Mouse (Mus musculus) kidney, adult 2 months (tissue): ENCODE measurements around the gene Zbtb21. TPM values are rescaled to one million over a fixed set of nuclear protein-coding genes. Genes with fewer than 3 reads are reported as not detected.

Experiments
- DNase-seq: peaks from one replicate; pipeline ENCODE4 v3.0.0; 2021
- H3K27ac ChIP-seq: fragments of 200-500 bp; 2 replicates; pipeline ENCODE4 v1.5.1; 2012; ENCODE audit warnings: low read depth, low read length, control low read depth, inconsistent platforms; ENCODE audit not compliant: insufficient read depth
- H3K27me3 ChIP-seq: fragments of 200-500 bp; replicated peaks from 2 replicates; pipeline ENCODE4 v1.6.1; 2012; ENCODE audit warnings: mild to moderate bottlenecking, moderate library complexity, low read length, inconsistent platforms; ENCODE audit not compliant: control insufficient read depth, insufficient read depth
- H3K36me3 ChIP-seq: fragments of 200-500 bp; 2 replicates; pipeline ENCODE4 v1.6.1; 2012; ENCODE audit warnings: mild to moderate bottlenecking, moderate library complexity, low read length, inconsistent platforms; ENCODE audit not compliant: control insufficient read depth, insufficient read depth
- H3K4me1 ChIP-seq: fragments of 200-500 bp; 2 replicates; pipeline ENCODE4 v1.6.1; 2011; ENCODE audit warnings: low read length; ENCODE audit not compliant: control insufficient read depth, insufficient read depth
- H3K4me3 ChIP-seq: fragments of 200-500 bp; 2 replicates; pipeline ENCODE4 v1.5.1; 2011; ENCODE audit warnings: mild to moderate bottlenecking, low read depth, low read length, control low read depth; ENCODE audit not compliant: insufficient read depth
- CTCF ChIP-seq: fragments of 200-500 bp; conservative IDR thresholded peaks from 2 replicates; pipeline ENCODE4 v1.5.1; 2011; ENCODE audit warnings: low read depth, mild to moderate bottlenecking, control low read depth, low read length, moderate library complexity, mixed read lengths; ENCODE audit not compliant: insufficient read depth, insufficient read length
- POLR2A ChIP-seq: fragments of 200-500 bp; IDR thresholded peaks from one replicate; pipeline ENCODE4 v1.6.1; 2011; ENCODE audit warnings: low read depth, low read length, control low read depth
- WGBS: fragments of 180-500 bp; shearing (Covaris S2); methylation state at CpG from one replicate; pipeline ENCODE4 v1.1.7; 2018; 5-methylcytosine and 5-hydroxymethylcytosine counted together
- polyA plus RNA-seq: library from polyadenylated mRNA; depleted of rRNA; stranded (reverse); fragments of >200 nt; gene quantifications from 2 replicates; pipeline ENCODE4 v1.2.3, GENCODE M21; 2012

The Zbtb21 gene
- polyA plus RNA-seq, 1 experiment: 11.8 TPM

- Histone ChIP-seq H3K27ac (no peak overlapping the region), H3K27me3 (no peaks in the 10 kb centered on the region), H3K4me1 (no peaks in the 10 kb centered on the region), H3K36me3 (no peaks in the 10 kb centered on the region), H3K4me3 (no peak overlapping the region)
- WGBS: 39% methylated on average over 5 of the region's 5 CpGs
- no peak for DNase-seq
- no peak for TF ChIP-seq POLR2A
- no peak for TF ChIP-seq CTCF
Observed at GRCm38 (mm10) chr16:97984589-97984988, 22.2 kb upstream of the Zbtb21 start.

GRCm38 (mm10) chr16:97981362-97981761, 18.9 kb upstream of the Zbtb21 start:
- Histone ChIP-seq H3K4me1 (no peaks in the 10 kb centered on the region), H3K4me3 (no peak overlapping the region), H3K36me3 (no peaks in the 10 kb centered on the region), H3K27ac (no peak overlapping the region), H3K27me3 (no peaks in the 10 kb centered on the region)
- 86% methylated on average over 1 of the region's 1 CpGs for WGBS
- TF ChIP-seq CTCF (no peak), POLR2A (no peak)
- no peak for DNase-seq

GRCm38 (mm10) chr16:97977722-97978121, 15.3 kb upstream of the Zbtb21 start:
- DNase-seq: no peak
- H3K27ac ChIP-seq: no peak overlapping the region
- no peak overlapping the region for H3K4me3 ChIP-seq
- no peaks in the 10 kb centered on the region for H3K4me1 ChIP-seq
- WGBS: 94% methylated on average over 3 of the region's 3 CpGs
- no peaks in the 10 kb centered on the region for H3K27me3 ChIP-seq
- no peaks in the 10 kb centered on the region for H3K36me3 ChIP-seq
- TF ChIP-seq CTCF (no peak), POLR2A (no peak)

GRCm38 (mm10) chr16:97977277-97977676, 14.9 kb upstream of the Zbtb21 start:
- Histone ChIP-seq H3K4me3 (no peak overlapping the region), H3K27me3 (no peaks in the 10 kb centered on the region), H3K36me3 (no peaks in the 10 kb centered on the region), H3K4me1 (no peaks in the 10 kb centered on the region), H3K27ac (no peak overlapping the region)
- 72% methylated on average over 1 of the region's 1 CpGs for WGBS
- no peak for DNase-seq
- TF ChIP-seq POLR2A (no peak), CTCF (no peak)

GRCm38 (mm10) chr16:97963956-97964540, 1.6 kb upstream of the Zbtb21 start:
- no peak for DNase-seq
- Histone ChIP-seq H3K27me3 (no peaks in the 10 kb centered on the region), H3K36me3 (no peaks in the 10 kb centered on the region), H3K4me1 (peaks cover 3% of the 10 kb centered on the region; the same call in 1 of the 2 replicates), H3K4me3 (no peak overlapping the region), H3K27ac (no peak overlapping the region)
- no peak for TF ChIP-seq POLR2A
- no peak for TF ChIP-seq CTCF
- whole genome bisulfite sequencing: 80% methylated on average over 3 of the region's 3 CpGs

- no peaks in the 10 kb centered on the region; the same call in 1 of the 2 replicates for H3K36me3 ChIP-seq
- TF ChIP-seq CTCF: no peak
- TF ChIP-seq POLR2A: no peak
- peak overlapping the region; percentile 82 for H3K4me3 ChIP-seq
- DNase-seq: peak; percentile 51
- H3K27me3 ChIP-seq: no peaks in the 10 kb centered on the region
- peak overlapping the region; percentile 24 for H3K27ac ChIP-seq
- H3K4me1 ChIP-seq: peaks cover 3% of the 10 kb centered on the region; the same call in 1 of the 2 replicates
- 2% methylated on average over 36 of the region's 36 CpGs for WGBS
Observed at GRCm38 (mm10) chr16:97961381-97962150, 856 bp downstream of the Zbtb21 start.

- DNase-seq: no peak
- Histone ChIP-seq H3K4me1 (peaks cover 3% of the 10 kb centered on the region; the same call in 1 of the 2 replicates), H3K27ac (no peak overlapping the region), H3K27me3 (no peaks in the 10 kb centered on the region), H3K4me3 (no peak overlapping the region), H3K36me3 (no peaks in the 10 kb centered on the region; the same call in 1 of the 2 replicates)
- WGBS: 80% methylated on average over 3 of the region's 3 CpGs
- no peak for TF ChIP-seq POLR2A
- no peak for TF ChIP-seq CTCF
Observed at GRCm38 (mm10) chr16:97960348-97960747, 2.1 kb downstream of the Zbtb21 start.
